Mouse (Mus musculus) layer of hippocampus, adult 18-20 months (tissue): ENCODE data around the gene 1700057G04Rik. TPM values are rescaled to one million over a fixed set of nuclear protein-coding genes. Genes with fewer than 3 reads are reported as not detected.
"Not testable (repeated sequence)": the region's sequence is repeated elsewhere in the genome, so short reads cannot be mapped to it uniquely, and the experiment has no call there.

ENCODE experiments used
- DNase-seq, 2 experiments: peaks; one replicate each; pipeline ENCODE4 v3.0.0; 2022; ENCODE audit warnings: low spot score in 2 of 2
- total RNA-seq, 2 experiments: library from RNA; stranded (reverse); gene quantifications; 2 replicates each; pipeline ENCODE4 v1.2.3; 2021

Gene 1700057G04Rik
- total RNA-seq, 2 experiments from 2014 or later: not detected

- no peak for DNase-seq
These were observed 4.1 kb upstream of the 1700057G04Rik start for GRCm38 (mm10) chr9:92305075-92305474.

GRCm38 (mm10) chr9:92305620-92306220, 3.5 kb upstream of the 1700057G04Rik start:
- DNase-seq: no peak

- DNase-seq: no peak
These were observed 7.6 kb downstream of the 1700057G04Rik start for GRCm38 (mm10) chr9:92316791-92317190.

- DNase-seq: not testable (repeated sequence)
These were observed 16.8 kb downstream of the 1700057G04Rik start for GRCm38 (mm10) chr9:92325936-92326335.

GRCm38 (mm10) chr9:92326813-92327212, 17.6 kb downstream of the 1700057G04Rik start:
- DNase-seq: no peak

GRCm38 (mm10) chr9:92331383-92331782, 22.2 kb downstream of the 1700057G04Rik start:
- no peak for DNase-seq

- no peak for DNase-seq
These were observed 25.7 kb downstream of the 1700057G04Rik start for GRCm38 (mm10) chr9:92334845-92335244.

GRCm38 (mm10) chr9:92335277-92335818, 26.2 kb downstream of the 1700057G04Rik start:
- DNase-seq: no peak

GRCm38 (mm10) chr9:92337063-92337462, 27.9 kb downstream of the 1700057G04Rik start:
- DNase-seq: no peak

- DNase-seq: no peak
These were observed 28.5 kb downstream of the 1700057G04Rik start for GRCm38 (mm10) chr9:92337661-92338060.

GRCm38 (mm10) chr9:92338954-92339353, 29.8 kb downstream of the 1700057G04Rik start:
- no peak for DNase-seq

- no peak for DNase-seq
These were observed 42.7 kb downstream of the 1700057G04Rik start for GRCm38 (mm10) chr9:92351924-92352323.

GRCm38 (mm10) chr9:92353306-92353705, 44.1 kb downstream of the 1700057G04Rik start:
- no peak for DNase-seq

- no peak for DNase-seq
These were observed 51.6 kb downstream of the 1700057G04Rik start for GRCm38 (mm10) chr9:92360691-92361310.

GRCm38 (mm10) chr9:92363478-92363877, 54.3 kb downstream of the 1700057G04Rik start:
- no peak for DNase-seq

- no peak for DNase-seq
These were observed 59.7 kb downstream of the 1700057G04Rik start for GRCm38 (mm10) chr9:92368920-92369319.

GRCm38 (mm10) chr9:92373896-92374295, 64.7 kb downstream of the 1700057G04Rik start:
- DNase-seq: no peak

- DNase-seq: no peak
These were observed 65.6 kb downstream of the 1700057G04Rik start for GRCm38 (mm10) chr9:92374705-92375199.

GRCm38 (mm10) chr9:92375378-92375777, 66.2 kb downstream of the 1700057G04Rik start:
- no peak for DNase-seq

GRCm38 (mm10) chr9:92377967-92378366, 68.8 kb downstream of the 1700057G04Rik start:
- DNase-seq: no peak

- DNase-seq: no peak
These were observed 70.1 kb downstream of the 1700057G04Rik start for GRCm38 (mm10) chr9:92379240-92379639.

- DNase-seq: no peak
These were observed 74.2 kb downstream of the 1700057G04Rik start for GRCm38 (mm10) chr9:92383415-92383814.
